ENCODE assay signal across 9 mouse cellular contexts in the genomic region with DNA sequence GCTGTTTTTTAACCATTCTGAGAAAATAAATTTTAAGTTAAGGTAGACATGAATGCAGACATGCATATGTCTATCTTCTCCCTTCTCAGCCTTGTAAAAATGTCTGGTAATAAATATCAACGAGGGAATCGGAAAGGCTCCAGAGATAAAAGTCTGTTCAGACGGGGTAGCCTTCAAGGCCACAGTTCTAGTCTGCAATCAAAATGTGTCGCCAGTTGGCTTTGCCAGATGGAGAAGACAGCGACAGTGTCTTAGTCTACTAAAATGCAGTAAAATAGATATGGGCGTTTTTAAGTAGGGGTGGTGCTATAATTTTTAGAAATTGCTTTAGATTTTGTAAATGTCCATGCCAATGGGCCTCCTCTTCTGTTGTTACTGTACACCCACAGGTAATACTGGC. TPM values are rescaled to one million over a fixed set of nuclear protein-coding genes. Genes with fewer than 3 reads are reported as not detected.
DNase-seq lines count a peak whose midpoint lies in the region; ATAC-seq and TF ChIP-seq lines count a peak whose summit lies in the region.
"Had no signal": no experiment of that assay in that cellular context is flagged by ENCODE, and none has a peak within 500 bp of the region (broad histone marks: within the 10 kb centered on the region; RNA-seq: fewer than 3 reads in every experiment).

No protein-coding gene starts in this region.

- no peak overlapping the region for H3K27ac ChIP-seq in left cerebral cortex, adult 2 months
- H3K27ac ChIP-seq in embryonic facial prominence, embryonic 13.5 days, result no peak overlapping the region
- H3K27ac ChIP-seq in intestine, embryonic 16.5 days (ENCODE audit: low read length), result no peak overlapping the region
- H3K27ac ChIP-seq in neural tube, embryonic 13.5 days (replicated peaks), result no peak overlapping the region

- H3K4me1 ChIP-seq in embryonic facial prominence, embryonic 13.5 days, result peaks cover 31% of the 10 kb centered on the region
- peaks cover 33% of the 10 kb centered on the region for H3K4me1 ChIP-seq in intestine, embryonic 16.5 days (ENCODE audit: control insufficient read depth, insufficient read depth, low read length)
- H3K4me1 ChIP-seq in neural tube, embryonic 13.5 days (replicated peaks), result peaks cover 60% of the 10 kb centered on the region

- WGBS in embryonic facial prominence, embryonic 13.5 days, result 54% methylated on average over 6 of the region's 6 CpGs
- 33% methylated on average over 6 of the region's 6 CpGs for WGBS in intestine, embryonic 16.5 days
- 56% methylated on average over 6 of the region's 6 CpGs for WGBS in neural tube, embryonic 13.5 days

- no peak for ATAC-seq in embryonic facial prominence, embryonic 13.5 days (ENCODE audit: insufficient number of reproducible peaks, insufficient read depth, low FRiP score, low TSS enrichment, low read depth)
- ATAC-seq in intestine, embryonic 16.5 days, result no peak
- ATAC-seq in neural tube, embryonic 13.5 days (ENCODE audit: low read depth), result no peak

- intact Hi-C loops in left cerebral cortex, adult 2 months (cut with DNase I), result no loop called here
- intact Hi-C loops in left cerebral cortex, postnatal 4 days (cut with DNase I), result no loop called here

- peaks cover 25% of the 10 kb centered on the region for H3K36me3 ChIP-seq in embryonic facial prominence, embryonic 13.5 days
- no peaks in the 10 kb centered on the region for H3K36me3 ChIP-seq in intestine, embryonic 16.5 days (ENCODE audit: control insufficient read depth, insufficient read depth, low read length)
- peaks cover 14% of the 10 kb centered on the region for H3K36me3 ChIP-seq in neural tube, embryonic 13.5 days

- H3K9me3 ChIP-seq in embryonic facial prominence, embryonic 13.5 days, result no peaks in the 10 kb centered on the region
- no peaks in the 10 kb centered on the region for H3K9me3 ChIP-seq in intestine, embryonic 16.5 days (ENCODE audit: control insufficient read depth, low read length)
- no peaks in the 10 kb centered on the region for H3K9me3 ChIP-seq in neural tube, embryonic 13.5 days

- peak overlapping the region; percentile 82; the same call in 1 of the 2 replicates for H3K4me3 ChIP-seq in left cerebral cortex, adult 2 months
- H3K4me3 ChIP-seq in embryonic facial prominence, embryonic 13.5 days, result peak overlapping the region; percentile 85
- H3K4me3 ChIP-seq in intestine, embryonic 16.5 days (ENCODE audit: low read length), result peak overlapping the region; percentile 35
- peak overlapping the region; percentile 64 for H3K4me3 ChIP-seq in neural tube, embryonic 13.5 days

- H3K27me3 ChIP-seq in embryonic facial prominence, embryonic 13.5 days, result no peaks in the 10 kb centered on the region
- H3K27me3 ChIP-seq in intestine, embryonic 16.5 days (replicated peaks; ENCODE audit: control insufficient read depth, insufficient read depth, low read length), result no peaks in the 10 kb centered on the region
- no peaks in the 10 kb centered on the region for H3K27me3 ChIP-seq in neural tube, embryonic 13.5 days

- peak overlapping the region; percentile 58 for H3K9ac ChIP-seq in embryonic facial prominence, embryonic 13.5 days
- H3K9ac ChIP-seq in intestine, embryonic 16.5 days (ENCODE audit: low read depth, low read length), result peak overlapping the region; percentile 37; the same call in 1 of the 2 replicates
- H3K9ac ChIP-seq in neural tube, embryonic 13.5 days, result peak overlapping the region; percentile 56; the same call in 1 of the 2 replicates

- TF ChIP-seq CTCF in left cerebral cortex, adult 2 months (IDR thresholded peaks at IDR 0.05), result no peak

- DNase-seq in left cerebral cortex, adult 2 months (ENCODE audit: extremely low spot score in 1 of 2, low spot score in 2 of 2), result no peak
- DNase-seq in left cerebral cortex, postnatal 4 days, result no peak
- DNase-seq in spleen, adult 12 weeks (ENCODE audit: low spot score), result no peak
- DNase-seq in testis, postnatal 14 days (ENCODE audit: low spot score), result no peak
- DNase-seq in left cerebral cortex, adult 11 months (ENCODE audit: low spot score), result no peak
- DNase-seq: kidney, postnatal 10 days had no signal

- H3K4me2 ChIP-seq in embryonic facial prominence, embryonic 13.5 days, result peak overlapping the region; percentile 80
- H3K4me2 ChIP-seq in intestine, embryonic 16.5 days (ENCODE audit: low read depth, low read length), result peak overlapping the region; percentile 52
- peak overlapping the region; percentile 90 for H3K4me2 ChIP-seq in neural tube, embryonic 13.5 days

RNA-seq across cellular contexts. Expression of gene Proser1, which starts 1.9 kb away (rescaled TPM):
- 10 to 100 TPM; 21.3 to 22.1 TPM for total RNA-seq in left cerebral cortex, adult 2 months (2021)
- total RNA-seq in left cerebral cortex, postnatal 4 days (2021), result 10 to 100 TPM; 30.2 to 30.3 TPM
- 22.5 and 27.0 TPM in 2 replicates for polyA plus RNA-seq in embryonic facial prominence, embryonic 13.5 days (2015; fragmentation: Nextera tagmentation; extraction: Ambion mirVana)
- 10.1 and 10.7 TPM in 2 replicates for polyA plus RNA-seq in intestine, embryonic 16.5 days (2015; fragmentation: Nextera tagmentation; extraction: Ambion mirVana)
- polyA plus RNA-seq in neural tube, embryonic 13.5 days (2015; fragmentation: Nextera tagmentation; extraction: Ambion mirVana), result 25.6 and 25.7 TPM in 2 replicates

RNA-seq across cellular contexts. Expression of gene Nhlrc3, which starts 2.2 kb away (rescaled TPM):
- 10 to 100 TPM in 1 of 2 experiments, 1 to 10 TPM in 1; 8.2 to 11.1 TPM for total RNA-seq in left cerebral cortex, adult 2 months (2021)
- total RNA-seq in left cerebral cortex, postnatal 4 days (2021), result 10 to 100 TPM; 14.0 to 14.5 TPM
- polyA plus RNA-seq in embryonic facial prominence, embryonic 13.5 days (2015; fragmentation: Nextera tagmentation; extraction: Ambion mirVana), result 9.0 and 11.7 TPM in 2 replicates
- polyA plus RNA-seq in intestine, embryonic 16.5 days (2015; fragmentation: Nextera tagmentation; extraction: Ambion mirVana), result 19.3 and 23.0 TPM in 2 replicates
- 8.4 and 8.7 TPM in 2 replicates for polyA plus RNA-seq in neural tube, embryonic 13.5 days (2015; fragmentation: Nextera tagmentation; extraction: Ambion mirVana)

RNA-seq across cellular contexts. Expression of gene Stoml3, which starts 23.1 kb away (rescaled TPM):
- not detected for total RNA-seq in left cerebral cortex, adult 2 months (2021)
- total RNA-seq in left cerebral cortex, postnatal 4 days (2021), result not detected
- 0.29 TPM in 1 of 2 replicates, not detected in the other for polyA plus RNA-seq in embryonic facial prominence, embryonic 13.5 days (2015; fragmentation: Nextera tagmentation; extraction: Ambion mirVana)
- polyA plus RNA-seq in intestine, embryonic 16.5 days (2015; fragmentation: Nextera tagmentation; extraction: Ambion mirVana), result not detected in 2 replicates
- polyA plus RNA-seq in neural tube, embryonic 13.5 days (2015; fragmentation: Nextera tagmentation; extraction: Ambion mirVana), result not detected in 2 replicates

Comparison
In these comparisons a context has a peak if more than half of its experiments do, and no peak if none do; other contexts are left out.
1. H3K4me3 ChIP-seq: peak in every context shown above with its lines; median percentile 85 in embryonic facial prominence, embryonic 13.5 days; 82 in left cerebral cortex, adult 2 months; 64 in neural tube, embryonic 13.5 days; 35 in intestine, embryonic 16.5 days.